Mouse (Mus musculus) embryonic facial prominence, embryonic 14.5 days (tissue): Measurements from ENCODE around the gene Polr2l. TPM values are rescaled to one million over a fixed set of nuclear protein-coding genes. Genes with fewer than 3 reads are reported as not detected.
A peak's percentile ranks its signal among the peaks of the same experiment; 100 is the strongest.

Experiments used
- ATAC-seq: fragments of 200-750 bp; cut with Nextera tagmentation; 2 replicates; pipeline ENCODE4 v1.8.0; 2017; ENCODE audit warnings: low read depth, moderate number of reproducible peaks, moderate TSS enrichment
- DNase-seq: peaks from one replicate; pipeline ENCODE4 v3.0.0-alpha.2; 2015; ENCODE audit warnings: low spot score
- H3K27ac ChIP-seq: fragments of 300-500 bp; sonication (generic); replicated peaks from 2 replicates; pipeline ENCODE4 v1.5.1; 2014; ENCODE audit warnings: low read depth, mild to moderate bottlenecking, low read length, moderate library complexity
- H3K27me3 ChIP-seq: fragments of 300-500 bp; sonication (generic); replicated peaks from 2 replicates; pipeline ENCODE4 v1.6.1; 2014; ENCODE audit warnings: low read length; ENCODE audit not compliant: control insufficient read depth, insufficient read depth
- H3K36me3 ChIP-seq: fragments of 300-500 bp; sonication (generic); 2 replicates; pipeline ENCODE4 v1.6.1; 2014; ENCODE audit warnings: low read length, mixed read lengths; ENCODE audit not compliant: control insufficient read depth, insufficient read depth
- H3K4me1 ChIP-seq: fragments of 300-500 bp; sonication (generic); 2 replicates; pipeline ENCODE4 v1.6.1; 2014; ENCODE audit warnings: antibody characterized with exemption, low read length; ENCODE audit not compliant: control insufficient read depth, insufficient read depth
- H3K4me2 ChIP-seq: fragments of 300-500 bp; sonication (generic); 2 replicates; pipeline ENCODE4 v1.6.1; 2014; ENCODE audit warnings: low read depth, mild to moderate bottlenecking, low read length, moderate library complexity, mixed read lengths
- H3K4me3 ChIP-seq: fragments of 300-500 bp; sonication (generic); 2 replicates; pipeline ENCODE4 v1.5.1; 2014; ENCODE audit warnings: low read depth, mild to moderate bottlenecking, low read length
- H3K9ac ChIP-seq: fragments of 300-500 bp; sonication (generic); 2 replicates; pipeline ENCODE4 v1.6.1; 2014; ENCODE audit warnings: low read depth, mild to moderate bottlenecking, low read length, moderate library complexity, mixed read lengths
- H3K9me3 ChIP-seq: fragments of 300-500 bp; sonication (generic); 2 replicates; pipeline ENCODE4 v1.6.1; 2016; ENCODE audit warnings: low read length; ENCODE audit not compliant: control insufficient read depth
- WGBS: fragments of 180-500 bp; shearing (Covaris S2); extraction: QIAGEN DNeasy Blood & Tissue Kit; methylation state at CpG from one replicate; pipeline ENCODE4 v1.1.7; 2014; 5-methylcytosine and 5-hydroxymethylcytosine counted together
- polyA plus RNA-seq: library from polyadenylated mRNA; unstranded; fragments of >200 nt; fragmentation: Nextera tagmentation; extraction: Ambion mirVana; gene quantifications from 2 replicates; pipeline ENCODE4 v1.2.1, GENCODE M21; 2014

The Polr2l gene
- polyA plus RNA-seq, 1 experiment from 2014 or later, result 65.2 TPM

GRCm38 (mm10) chr7:141482531-141483024 lies 7.6 kb upstream of the Polr2l start:
- ATAC-seq, result no peak
- 4% methylated on average over 10 of the region's 11 CpGs for WGBS
- H3K4me3 ChIP-seq, result peak overlapping the region; percentile 54

GRCm38 (mm10) chr7:141481498-141482401 lies 6.8 kb upstream of the Polr2l start:
- WGBS, result under 1% methylated on average over 25 of the region's 81 CpGs
- H3K4me1 ChIP-seq, result peaks cover 24% of the 10 kb centered on the region
- H3K27me3 ChIP-seq, result peaks cover 19% of the 10 kb centered on the region
- peak overlapping the region; percentile 61 for H3K9ac ChIP-seq
- H3K27ac ChIP-seq, result no peak overlapping the region; the same call in 1 of the 2 replicates
- peak overlapping the region; percentile 54 for H3K4me3 ChIP-seq
- ATAC-seq (peak; percentile 38), DNase-seq (no peak)
- no peaks in the 10 kb centered on the region for H3K36me3 ChIP-seq
- no peaks in the 10 kb centered on the region for H3K9me3 ChIP-seq
- peak overlapping the region; percentile 97 for H3K4me2 ChIP-seq

More at GRCm38 (mm10) chr7:141482531-141483024, 7.6 kb upstream of the Polr2l start:
- H3K4me2 ChIP-seq, result peak overlapping the region; percentile 97
- peaks cover 19% of the 10 kb centered on the region for H3K27me3 ChIP-seq
- H3K36me3 ChIP-seq, result no peaks in the 10 kb centered on the region
- H3K9ac ChIP-seq, result peak overlapping the region; percentile 61
- no peaks in the 10 kb centered on the region for H3K9me3 ChIP-seq
- peaks cover 16% of the 10 kb centered on the region for H3K4me1 ChIP-seq
- DNase-seq, result no peak
- H3K27ac ChIP-seq, result no peak overlapping the region

- ATAC-seq (peak; percentile 51), DNase-seq (peak; percentile 84)
- no peaks in the 10 kb centered on the region for H3K9me3 ChIP-seq
- peak overlapping the region; percentile 97 for H3K4me2 ChIP-seq
- H3K9ac ChIP-seq, result no peak overlapping the region
- H3K4me1 ChIP-seq, result peaks cover 31% of the 10 kb centered on the region
- peak overlapping the region; percentile 54 for H3K4me3 ChIP-seq
- no peak overlapping the region for H3K27ac ChIP-seq
- H3K27me3 ChIP-seq, result peaks cover 19% of the 10 kb centered on the region
- H3K36me3 ChIP-seq, result no peaks in the 10 kb centered on the region
- WGBS, result 12% methylated on average over 9 of the region's 10 CpGs
Observed at GRCm38 (mm10) chr7:141480842-141481497, 6.0 kb upstream of the Polr2l start.

GRCm38 (mm10) chr7:141478270-141478748 lies 3.4 kb upstream of the Polr2l start:
- peak overlapping the region; percentile 93 for H3K4me2 ChIP-seq
- H3K4me1 ChIP-seq, result peaks cover 43% of the 10 kb centered on the region
- H3K9ac ChIP-seq, result peak overlapping the region; percentile 28; the same call in 1 of the 2 replicates
- H3K27ac ChIP-seq, result peak overlapping the region; percentile 93
- ATAC-seq, result no peak
- no peak overlapping the region for H3K4me3 ChIP-seq
- H3K9me3 ChIP-seq, result no peaks in the 10 kb centered on the region
- no peak for DNase-seq
- H3K36me3 ChIP-seq, result no peaks in the 10 kb centered on the region
- WGBS, result 57% methylated on average over 4 of the region's 5 CpGs
- H3K27me3 ChIP-seq, result peaks cover 19% of the 10 kb centered on the region

- peak; percentile 5; the same call in 1 of the 2 replicates for ATAC-seq
- Histone ChIP-seq H3K36me3 (peaks cover 2% of the 10 kb centered on the region; the same call in 1 of the 2 replicates), H3K9me3 (no peaks in the 10 kb centered on the region), H3K27ac (peak overlapping the region; percentile 93), H3K4me1 (peaks cover 43% of the 10 kb centered on the region), H3K4me3 (no peak overlapping the region), H3K4me2 (peak overlapping the region; percentile 93), H3K9ac (peak overlapping the region; percentile 28), H3K27me3 (peaks cover 16% of the 10 kb centered on the region)
- peak; percentile 84 for DNase-seq
- 46% methylated on average over 4 of the region's 4 CpGs for whole genome bisulfite sequencing
Observed at GRCm38 (mm10) chr7:141477578-141478269, 2.8 kb upstream of the Polr2l start.

- H3K36me3 ChIP-seq, result peaks cover 9% of the 10 kb centered on the region
- 13% methylated on average over 7 of the region's 7 CpGs for WGBS
- no peaks in the 10 kb centered on the region for H3K9me3 ChIP-seq
- H3K27me3 ChIP-seq, result peaks cover 9% of the 10 kb centered on the region
- peak overlapping the region; percentile 81 for H3K4me3 ChIP-seq
- ATAC-seq (no peak), DNase-seq (no peak)
- peaks cover 37% of the 10 kb centered on the region for H3K4me1 ChIP-seq
- peak overlapping the region; percentile 87 for H3K9ac ChIP-seq
- H3K27ac ChIP-seq, result peak overlapping the region; percentile 93
- peak overlapping the region; percentile 93 for H3K4me2 ChIP-seq
Observed at GRCm38 (mm10) chr7:141476981-141477370, 2.0 kb upstream of the Polr2l start.

GRCm38 (mm10) chr7:141476226-141476980 lies 1.5 kb upstream of the Polr2l start:
- peak overlapping the region; percentile 87 for H3K9ac ChIP-seq
- peak overlapping the region; percentile 81 for H3K4me3 ChIP-seq
- 0% methylated on average over 9 of the region's 17 CpGs for WGBS
- peak; percentile 90 for DNase-seq
- H3K4me1 ChIP-seq, result peaks cover 37% of the 10 kb centered on the region
- peak overlapping the region; percentile 93 for H3K27ac ChIP-seq
- H3K9me3 ChIP-seq, result no peaks in the 10 kb centered on the region
- peak overlapping the region; percentile 93 for H3K4me2 ChIP-seq
- peaks cover 14% of the 10 kb centered on the region for H3K36me3 ChIP-seq
- H3K27me3 ChIP-seq, result peaks cover 4% of the 10 kb centered on the region; the same call in 1 of the 2 replicates
- peak; percentile 54 for ATAC-seq
